Mouse (Mus musculus) stomach, embryonic 15.5 days (tissue): ENCODE measurements around the gene Ptprg. TPM values are rescaled to one million over a fixed set of nuclear protein-coding genes. Genes with fewer than 3 reads are reported as not detected.

Experiments
- ATAC-seq: fragments of 200-750 bp; cut with Nextera tagmentation; 2 replicates; pipeline ENCODE4 v1.8.0; 2017; ENCODE audit warnings: low read depth, moderate number of reproducible peaks, moderate TSS enrichment; ENCODE audit not compliant: insufficient read depth, low FRiP score
- H3K27ac ChIP-seq: fragments of 300-500 bp; sonication (generic); 2 replicates; pipeline ENCODE4 v1.5.1; 2015; ENCODE audit warnings: mild to moderate bottlenecking, inconsistent platforms
- H3K27me3 ChIP-seq: fragments of 300-500 bp; sonication (generic); replicated peaks from 2 replicates; pipeline ENCODE4 v1.6.1; 2015; ENCODE audit warnings: inconsistent platforms
- H3K36me3 ChIP-seq: fragments of 300-500 bp; sonication (generic); 2 replicates; pipeline ENCODE4 v1.6.1; 2015; ENCODE audit warnings: inconsistent platforms
- H3K4me1 ChIP-seq: fragments of 300-500 bp; sonication (generic); 2 replicates; pipeline ENCODE4 v1.6.1; 2015; ENCODE audit warnings: inconsistent platforms
- H3K4me2 ChIP-seq: fragments of 300-500 bp; sonication (generic); 2 replicates; pipeline ENCODE4 v1.6.1; 2015; ENCODE audit warnings: mild to moderate bottlenecking, inconsistent platforms
- H3K4me3 ChIP-seq: fragments of 300-500 bp; sonication (generic); replicated peaks from 2 replicates; pipeline ENCODE4 v1.5.1; 2015; ENCODE audit warnings: inconsistent platforms
- H3K9ac ChIP-seq: fragments of 300-500 bp; sonication (generic); 2 replicates; pipeline ENCODE4 v1.6.1; 2015; ENCODE audit warnings: inconsistent platforms
- H3K9me3 ChIP-seq: fragments of 300-500 bp; sonication (generic); 2 replicates; pipeline ENCODE4 v1.6.1; 2016; ENCODE audit warnings: inconsistent platforms
- WGBS: fragments of 180-500 bp; shearing (Covaris S2); methylation state at CpG from one replicate; pipeline ENCODE4 v1.1.7; 2015; 5-methylcytosine and 5-hydroxymethylcytosine counted together
- polyA plus RNA-seq: library from polyadenylated mRNA; unstranded; fragments of >200 nt; fragmentation: Nextera tagmentation; extraction: Ambion mirVana; gene quantifications from 2 replicates; pipeline ENCODE4 v1.2.1, GENCODE M21; 2015

Ptprg gene
- polyA plus RNA-seq, 1 experiment from 2014 or later: 22.9 TPM

DNA sequence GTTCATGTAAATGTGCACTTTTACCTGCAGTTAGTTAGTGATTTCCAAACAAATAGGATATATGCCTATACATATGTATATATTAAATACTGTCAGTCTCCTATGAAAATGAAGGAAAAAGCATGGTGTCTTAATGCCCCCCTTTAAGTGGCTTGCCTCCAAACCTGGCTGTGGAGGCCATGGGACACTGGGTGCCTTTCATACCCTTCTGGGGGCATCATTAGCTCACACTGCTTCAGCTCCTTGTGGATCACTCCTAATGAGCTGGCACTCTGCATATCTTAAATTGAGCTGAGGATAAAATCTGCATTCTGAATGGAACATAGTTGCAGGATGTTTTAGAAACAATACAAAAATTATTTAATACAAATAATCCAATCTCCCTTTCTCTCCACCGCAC lies 136.7 kb downstream of the Ptprg start:
- Histone ChIP-seq H3K36me3 (no peaks in the 10 kb centered on the region), H3K9me3 (no peaks in the 10 kb centered on the region), H3K27me3 (no peaks in the 10 kb centered on the region), H3K27ac (no peak overlapping the region), H3K4me1 (no peaks in the 10 kb centered on the region), H3K4me2 (no peak overlapping the region), H3K4me3 (no peak overlapping the region), H3K9ac (no peak overlapping the region)
- 86% methylated on average over 1 of the region's 1 CpGs for WGBS
- no peak for ATAC-seq

DNA sequence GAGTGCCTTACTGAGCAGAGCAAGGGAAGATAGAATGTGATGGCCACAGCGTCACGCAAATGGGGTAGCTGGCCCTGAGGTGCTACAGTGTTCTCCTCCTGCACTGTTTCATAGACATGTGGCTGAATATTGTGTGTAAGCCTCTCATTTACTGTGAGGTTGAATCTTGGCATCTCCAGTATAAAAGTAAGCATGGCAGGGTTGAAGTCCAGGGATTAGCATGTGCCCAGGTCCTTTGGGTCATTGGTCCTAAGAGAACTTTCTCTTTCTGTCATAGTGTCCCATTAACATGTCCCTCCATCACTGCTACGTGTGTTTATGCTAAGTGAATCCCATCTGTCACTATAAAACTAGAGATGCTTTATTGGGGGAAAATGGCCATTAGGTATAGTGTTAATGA lies 138.2 kb downstream of the Ptprg start:
- H3K4me1 ChIP-seq: no peaks in the 10 kb centered on the region
- H3K4me3 ChIP-seq: no peak overlapping the region
- no peak overlapping the region for H3K9ac ChIP-seq
- WGBS: 84% methylated on average over 3 of the region's 3 CpGs
- ATAC-seq: no peak
- no peak overlapping the region for H3K27ac ChIP-seq
- no peaks in the 10 kb centered on the region for H3K36me3 ChIP-seq
- no peaks in the 10 kb centered on the region for H3K9me3 ChIP-seq
- H3K27me3 ChIP-seq: no peaks in the 10 kb centered on the region
- H3K4me2 ChIP-seq: no peak overlapping the region

DNA sequence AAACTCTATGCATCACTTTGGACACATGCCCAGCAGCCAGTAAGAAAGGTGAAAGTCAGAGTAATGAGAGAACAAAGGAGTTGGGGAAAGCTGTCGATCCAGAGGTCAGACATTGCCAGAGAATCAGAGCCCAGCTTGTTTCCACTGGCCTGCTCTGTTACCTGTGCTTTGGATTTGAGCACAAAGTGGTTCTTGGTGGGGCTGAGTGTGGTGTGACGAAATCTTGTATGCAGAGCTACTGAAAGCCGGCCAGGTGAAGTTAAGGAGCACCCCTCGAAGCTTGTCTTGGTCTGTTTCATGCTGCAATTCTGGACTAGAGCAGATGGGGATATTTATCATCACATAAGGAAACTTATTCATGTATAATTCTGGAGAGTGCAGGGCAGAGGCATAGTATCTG lies 145.5 kb downstream of the Ptprg start:
- Histone ChIP-seq H3K9me3 (no peaks in the 10 kb centered on the region), H3K36me3 (no peaks in the 10 kb centered on the region), H3K27ac (no peak overlapping the region), H3K4me2 (no peak overlapping the region), H3K27me3 (no peaks in the 10 kb centered on the region), H3K9ac (no peak overlapping the region), H3K4me3 (no peak overlapping the region), H3K4me1 (no peaks in the 10 kb centered on the region)
- WGBS: 71% methylated on average over 4 of the region's 4 CpGs
- no peak for ATAC-seq

- H3K9me3 ChIP-seq: no peaks in the 10 kb centered on the region
- H3K4me3 ChIP-seq: no peak overlapping the region
- 87% methylated on average over 2 of the region's 2 CpGs for WGBS
- no peak overlapping the region for H3K27ac ChIP-seq
- no peak overlapping the region for H3K9ac ChIP-seq
- no peaks in the 10 kb centered on the region for H3K4me1 ChIP-seq
- no peaks in the 10 kb centered on the region for H3K27me3 ChIP-seq
- ATAC-seq: no peak
- no peak overlapping the region for H3K4me2 ChIP-seq
- no peaks in the 10 kb centered on the region for H3K36me3 ChIP-seq
Observed at GRCm38 (mm10) chr14:11699654-11700053, 146.3 kb downstream of the Ptprg start.

DNA sequence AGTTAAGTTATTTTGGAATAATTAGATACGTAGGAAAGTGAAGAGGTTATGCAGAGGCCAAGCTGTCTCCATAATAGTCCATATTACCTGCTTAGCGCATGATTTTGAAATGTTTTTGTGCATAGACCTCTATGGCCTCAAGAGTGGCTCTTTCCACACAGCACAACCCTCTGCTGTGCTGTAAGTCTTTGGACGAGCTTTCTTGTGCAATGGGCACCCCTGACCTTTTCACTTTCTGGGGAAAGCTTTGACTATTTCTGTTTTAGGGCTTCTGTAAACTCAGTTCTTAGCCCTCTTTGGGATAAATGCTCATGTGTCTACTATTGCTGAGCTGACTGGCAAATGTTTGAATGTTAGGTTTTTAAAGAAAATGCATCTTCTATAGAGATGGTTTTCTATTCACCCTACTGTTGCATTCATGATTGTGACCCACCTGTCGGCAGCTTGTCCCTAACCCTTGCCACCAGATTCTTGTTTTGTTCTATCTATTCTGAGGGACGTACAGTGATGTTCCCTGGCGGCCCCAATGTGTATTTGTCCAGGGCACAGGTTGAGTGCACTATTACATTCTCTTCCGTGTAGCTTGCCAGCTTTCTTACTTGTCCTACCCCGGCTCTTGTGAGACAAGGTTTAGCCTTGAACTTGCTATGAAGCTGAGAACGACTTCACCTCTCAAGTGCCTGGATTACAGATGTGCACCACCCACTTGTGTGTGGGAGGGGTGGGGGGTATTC lies 148.4 kb downstream of the Ptprg start:
- 78% methylated on average over 9 of the region's 9 CpGs for WGBS
- no peaks in the 10 kb centered on the region for H3K36me3 ChIP-seq

DNA sequence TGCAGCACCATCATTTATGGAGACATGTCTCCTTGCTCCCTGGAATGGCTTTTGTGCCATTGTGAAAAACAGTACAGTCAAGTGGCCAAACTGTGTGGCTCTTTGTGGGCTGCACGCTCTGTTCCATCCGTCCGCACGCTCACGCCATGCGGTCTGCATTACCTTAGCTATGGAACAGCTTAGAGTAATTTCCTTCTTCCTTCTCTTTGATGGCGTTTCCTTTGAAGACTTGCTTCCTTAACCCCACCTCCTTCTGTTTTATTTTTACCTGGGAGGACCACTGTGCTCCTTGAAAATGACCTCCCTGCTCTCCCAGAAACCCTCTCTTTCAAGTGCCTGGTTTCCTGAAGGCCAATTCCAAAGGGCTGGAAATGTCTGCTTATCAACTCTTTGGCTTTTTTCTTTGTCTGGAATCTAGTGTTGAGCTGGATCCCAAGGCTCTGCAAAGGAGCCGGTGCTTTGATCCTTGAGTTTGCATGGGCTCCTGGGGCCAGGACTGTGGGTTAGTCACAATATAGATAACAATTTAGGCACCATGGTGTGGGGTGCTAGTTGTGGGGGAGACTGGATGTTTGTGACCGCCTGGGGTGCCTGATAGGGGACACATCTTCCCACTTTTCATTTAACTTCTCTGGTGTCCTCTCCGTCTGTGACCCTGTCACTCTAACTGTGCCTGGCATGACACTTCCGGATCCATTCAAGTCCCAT lies 149.6 kb downstream of the Ptprg start:
- no peak overlapping the region for H3K9ac ChIP-seq
- H3K4me1 ChIP-seq: no peaks in the 10 kb centered on the region
- H3K4me3 ChIP-seq: no peak overlapping the region
- no peaks in the 10 kb centered on the region for H3K9me3 ChIP-seq
- ATAC-seq: no peak
- H3K27me3 ChIP-seq: no peaks in the 10 kb centered on the region
- no peak overlapping the region for H3K4me2 ChIP-seq
- H3K27ac ChIP-seq: no peak overlapping the region
- 76% methylated on average over 11 of the region's 11 CpGs for WGBS
- H3K36me3 ChIP-seq: no peaks in the 10 kb centered on the region

More for the DNA sequence above, 148.4 kb downstream of the Ptprg start:
- H3K9me3 ChIP-seq: no peaks in the 10 kb centered on the region
- H3K4me1 ChIP-seq: no peaks in the 10 kb centered on the region
- no peak overlapping the region for H3K4me2 ChIP-seq
- H3K4me3 ChIP-seq: no peak overlapping the region
- H3K27ac ChIP-seq: no peak overlapping the region
- no peaks in the 10 kb centered on the region for H3K27me3 ChIP-seq
- no peak overlapping the region for H3K9ac ChIP-seq
- ATAC-seq: no peak

GRCm38 (mm10) chr14:11704871-11705270 lies 151.5 kb downstream of the Ptprg start:
- 44% methylated on average over 2 of the region's 2 CpGs for whole genome bisulfite sequencing
- H3K4me3 ChIP-seq: no peak overlapping the region
- no peaks in the 10 kb centered on the region for H3K4me1 ChIP-seq
- no peak for ATAC-seq
- no peak overlapping the region for H3K4me2 ChIP-seq
- H3K27me3 ChIP-seq: no peaks in the 10 kb centered on the region
- no peaks in the 10 kb centered on the region for H3K36me3 ChIP-seq
- no peak overlapping the region for H3K27ac ChIP-seq
- H3K9ac ChIP-seq: no peak overlapping the region
- no peaks in the 10 kb centered on the region for H3K9me3 ChIP-seq

DNA sequence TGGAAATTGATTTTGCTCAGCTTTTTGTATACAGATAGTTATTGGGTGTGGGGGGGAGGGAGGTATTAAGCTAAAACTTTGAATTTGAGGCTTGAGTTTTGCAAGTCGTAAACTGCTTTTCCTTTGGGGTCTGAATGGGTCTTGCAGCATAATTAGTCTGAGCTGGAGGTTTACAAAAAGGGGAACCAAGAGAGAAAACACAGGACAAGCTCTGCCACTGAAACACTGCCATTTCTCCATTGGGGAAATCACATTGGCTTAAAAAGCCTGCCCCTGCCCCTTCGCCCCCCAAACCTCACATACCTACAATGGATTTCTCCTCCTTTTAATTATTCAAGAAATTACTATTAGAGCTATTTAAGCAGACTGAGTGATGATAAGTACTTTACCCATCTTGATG lies 156.0 kb downstream of the Ptprg start:
- Histone ChIP-seq H3K4me2 (no peak overlapping the region), H3K9me3 (no peaks in the 10 kb centered on the region), H3K4me3 (no peak overlapping the region), H3K4me1 (no peaks in the 10 kb centered on the region), H3K27me3 (no peaks in the 10 kb centered on the region), H3K9ac (no peak overlapping the region), H3K36me3 (no peaks in the 10 kb centered on the region), H3K27ac (no peak overlapping the region)
- no peak for ATAC-seq
- WGBS: 84% methylated on average over 2 of the region's 2 CpGs

GRCm38 (mm10) chr14:11709798-11710197 lies 156.5 kb downstream of the Ptprg start:
- Histone ChIP-seq H3K9me3 (no peaks in the 10 kb centered on the region), H3K36me3 (no peaks in the 10 kb centered on the region), H3K27me3 (no peaks in the 10 kb centered on the region), H3K9ac (no peak overlapping the region), H3K4me1 (no peaks in the 10 kb centered on the region), H3K27ac (no peak overlapping the region), H3K4me2 (no peak overlapping the region), H3K4me3 (no peak overlapping the region)
- no peak for ATAC-seq
- 53% methylated on average over 8 of the region's 8 CpGs for WGBS

GRCm38 (mm10) chr14:11710410-11711122 lies 157.2 kb downstream of the Ptprg start:
- H3K27ac ChIP-seq: no peak overlapping the region
- WGBS: 87% methylated on average over 9 of the region's 9 CpGs
- no peak for ATAC-seq

GRCm38 (mm10) chr14:11712146-11712545 lies 158.8 kb downstream of the Ptprg start:
- Histone ChIP-seq H3K36me3 (no peaks in the 10 kb centered on the region), H3K9ac (no peak overlapping the region), H3K9me3 (no peaks in the 10 kb centered on the region), H3K4me3 (no peak overlapping the region), H3K27ac (no peak overlapping the region), H3K4me1 (no peaks in the 10 kb centered on the region), H3K4me2 (no peak overlapping the region), H3K27me3 (no peaks in the 10 kb centered on the region)
- no peak for ATAC-seq
- 94% methylated on average over 6 of the region's 6 CpGs for whole genome bisulfite sequencing

More at GRCm38 (mm10) chr14:11710410-11711122, 157.2 kb downstream of the Ptprg start:
- Histone ChIP-seq H3K4me3 (no peak overlapping the region), H3K9me3 (no peaks in the 10 kb centered on the region), H3K9ac (no peak overlapping the region), H3K4me1 (no peaks in the 10 kb centered on the region), H3K4me2 (no peak overlapping the region), H3K36me3 (no peaks in the 10 kb centered on the region), H3K27me3 (no peaks in the 10 kb centered on the region)

GRCm38 (mm10) chr14:11716230-11716629 lies 162.9 kb downstream of the Ptprg start:
- no peak overlapping the region for H3K27ac ChIP-seq
- H3K4me1 ChIP-seq: no peaks in the 10 kb centered on the region
- H3K27me3 ChIP-seq: no peaks in the 10 kb centered on the region
- H3K9ac ChIP-seq: no peak overlapping the region
- H3K4me2 ChIP-seq: no peak overlapping the region
- no peak overlapping the region for H3K4me3 ChIP-seq
- no peak for ATAC-seq
- WGBS: 74% methylated on average over 3 of the region's 3 CpGs
- H3K36me3 ChIP-seq: no peaks in the 10 kb centered on the region
- H3K9me3 ChIP-seq: no peaks in the 10 kb centered on the region
